Mouse (Mus musculus): ENCODE data around the gene Taf6. TPM values are rescaled to one million over a fixed set of nuclear protein-coding genes. Genes with fewer than 3 reads are reported as not detected.

The Taf6 gene
- polyA plus RNA-seq, 1 experiment from 2014 or later = 113 TPM

DNA sequence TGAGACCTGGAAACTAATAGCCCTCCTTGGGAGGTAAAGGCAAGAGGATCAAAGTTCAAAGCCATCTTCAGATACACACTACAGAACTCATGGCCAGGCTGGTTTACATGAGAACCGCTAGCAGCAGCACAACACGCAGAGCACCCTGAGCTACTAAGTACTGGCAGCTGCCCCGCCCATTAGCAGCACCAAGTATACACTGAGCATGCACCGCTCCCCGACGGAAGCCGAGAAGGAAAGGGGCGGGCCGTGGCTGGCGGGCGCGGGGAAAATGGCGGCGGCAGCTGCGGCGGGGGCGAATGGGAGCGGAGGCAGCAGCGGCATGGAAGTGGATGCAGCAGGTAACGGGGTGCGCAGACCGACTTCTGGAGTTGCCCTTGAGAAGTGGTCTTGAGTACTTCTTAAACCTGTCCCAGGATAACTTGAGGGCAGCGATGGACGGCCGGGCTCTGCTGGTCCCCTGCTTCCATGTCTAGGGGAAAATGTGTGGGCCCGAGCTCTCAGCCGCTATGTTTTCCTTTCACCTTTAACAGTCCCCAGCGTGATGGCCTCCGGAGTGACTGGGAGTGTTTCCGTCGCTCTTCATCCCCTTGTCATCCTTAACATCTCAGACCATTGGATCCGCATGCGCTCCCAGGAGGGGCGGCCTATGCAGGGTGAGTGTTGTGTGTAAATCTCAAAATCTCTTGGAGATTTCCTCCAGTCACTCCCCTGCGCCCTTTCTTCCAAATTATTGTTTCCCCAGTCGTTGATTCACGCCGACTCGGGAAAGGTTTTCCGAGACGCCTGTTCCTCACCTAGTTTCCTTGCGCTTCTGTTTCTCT lies 26.2 kb downstream of the Taf6 start, which contains the start of gene Cops6:
TSS of gene Cops6 (plus strand) at position 230 of the 824 bp plus-strand sequence.
- Histone ChIP-seq H3K36me3 (peaks cover 39% of the 10 kb centered on the region), H3K9me3 (no peaks in the 10 kb centered on the region), H3K27ac (peak within 1 kb of the TSS; percentile 90), H3K27me3 (ENCODE audit: insufficient read depth, poor library complexity, severe bottlenecking) (no peaks in the 10 kb centered on the region), H3K4me1 (peaks cover 11% of the 10 kb centered on the region), H3K4me3 (peak within 1 kb of the TSS; percentile 76)
- DNase-seq (ENCODE audit: low spot score) = peak; percentile 97
- under 1% methylated on average over 42 of the region's 42 CpGs for WGBS

DNA sequence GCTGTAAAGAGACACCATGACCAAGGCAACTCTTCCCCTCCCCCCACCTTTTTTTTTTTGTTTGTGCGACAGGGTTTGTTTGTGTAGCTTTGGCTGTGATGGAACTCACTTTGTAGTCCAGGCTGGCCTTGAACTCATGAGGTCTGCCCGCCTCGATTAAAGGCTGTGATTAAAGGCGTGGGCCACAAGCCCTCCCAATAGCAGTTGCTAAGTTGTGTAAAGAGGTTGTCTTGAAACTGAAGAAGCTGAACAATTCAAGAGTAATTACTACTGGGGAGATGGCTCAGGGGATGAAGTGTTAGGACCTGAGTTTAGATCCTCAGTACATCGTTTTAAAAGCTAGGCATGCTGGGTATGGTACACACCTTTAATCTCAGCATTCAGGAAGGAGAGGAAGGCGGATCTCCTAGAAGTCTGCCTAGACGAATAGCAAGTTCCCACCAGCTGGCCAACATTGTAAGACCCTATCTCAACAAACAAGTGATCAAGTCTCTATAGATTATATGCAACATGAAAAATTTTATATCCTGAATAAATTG lies 27.0 kb downstream of the Taf6 start:
- Histone ChIP-seq H3K27ac (peak overlapping the region; percentile 90), H3K4me3 (peak overlapping the region; percentile 76), H3K27me3 (ENCODE audit: insufficient read depth, poor library complexity, severe bottlenecking) (no peaks in the 10 kb centered on the region), H3K36me3 (peaks cover 31% of the 10 kb centered on the region), H3K9me3 (no peaks in the 10 kb centered on the region), H3K4me1 (peaks cover 7% of the 10 kb centered on the region)
- no peak for DNase-seq (ENCODE audit: low spot score)
- WGBS = 73% methylated on average over 7 of the region's 7 CpGs

DNA sequence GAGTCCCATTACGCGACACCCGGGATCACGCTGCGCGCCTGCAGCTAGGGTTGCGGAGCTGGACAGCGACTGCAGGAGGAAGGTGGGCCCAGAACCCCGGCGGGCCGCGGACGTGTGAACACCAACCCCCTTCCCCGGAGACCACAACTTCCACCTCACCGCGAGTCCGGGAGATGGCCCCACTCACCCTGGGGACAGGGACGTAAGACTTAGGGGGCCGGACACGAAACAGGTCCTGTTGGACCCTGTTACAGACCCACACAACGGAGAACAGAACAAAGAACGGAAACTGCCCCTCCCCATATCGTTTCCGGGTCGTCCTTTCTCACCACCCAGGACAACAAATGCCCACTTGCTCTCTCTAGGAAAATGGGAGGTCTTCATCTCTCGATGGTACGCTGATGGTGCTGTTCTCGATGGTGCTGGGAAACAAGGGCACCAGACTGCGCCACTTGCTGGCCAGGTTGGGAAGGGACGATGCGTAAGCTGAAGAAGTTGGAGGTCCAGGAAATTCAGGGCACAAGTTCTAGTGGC lies 31.7 kb downstream of the Taf6 start, which contains the start of gene Zfp113:
TSS of gene Zfp113 (minus strand) at position 302 of the 534 bp plus-strand sequence.
- Histone ChIP-seq H3K27ac (peak within 1 kb of the TSS; percentile 96), H3K36me3 (peaks cover 25% of the 10 kb centered on the region), H3K4me1 (no peaks in the 10 kb centered on the region), H3K9me3 (no peaks in the 10 kb centered on the region), H3K27me3 (ENCODE audit: insufficient read depth, poor library complexity, severe bottlenecking) (no peaks in the 10 kb centered on the region), H3K4me3 (peak within 1 kb of the TSS; percentile 83)
- WGBS = under 1% methylated on average over 31 of the region's 31 CpGs
- peak; percentile 96 for DNase-seq (ENCODE audit: low spot score)

DNA sequence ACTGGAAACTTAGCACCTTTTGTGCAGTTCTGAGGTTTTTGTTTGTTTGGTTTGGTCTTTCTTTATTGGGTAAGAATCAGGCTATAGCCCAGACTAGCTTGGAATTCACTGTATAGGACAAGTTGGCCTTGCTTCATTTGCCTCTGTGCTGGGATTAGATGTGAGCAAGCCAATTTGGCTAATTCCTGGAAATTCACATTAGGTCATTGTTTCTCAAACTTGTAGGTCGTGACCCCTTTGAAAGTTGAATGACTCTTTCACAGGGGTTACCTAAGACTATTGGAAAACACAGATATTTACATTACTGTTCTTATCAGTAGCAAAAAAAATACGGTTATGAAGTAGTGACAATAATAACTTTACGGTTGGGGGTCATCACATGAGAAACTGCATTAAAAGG lies 32.9 kb downstream of the Taf6 start:
- H3K9me3 ChIP-seq = no peaks in the 10 kb centered on the region
- H3K4me1 ChIP-seq = no peaks in the 10 kb centered on the region
- peak overlapping the region; percentile 96; the same call in 1 of the 2 replicates for H3K27ac ChIP-seq
- no peak for DNase-seq (ENCODE audit: low spot score)
- 76% methylated on average over 3 of the region's 3 CpGs for WGBS
- peak overlapping the region; percentile 83 for H3K4me3 ChIP-seq
- H3K27me3 ChIP-seq (ENCODE audit: insufficient read depth, poor library complexity, severe bottlenecking) = no peaks in the 10 kb centered on the region
- H3K36me3 ChIP-seq = peaks cover 30% of the 10 kb centered on the region

DNA sequence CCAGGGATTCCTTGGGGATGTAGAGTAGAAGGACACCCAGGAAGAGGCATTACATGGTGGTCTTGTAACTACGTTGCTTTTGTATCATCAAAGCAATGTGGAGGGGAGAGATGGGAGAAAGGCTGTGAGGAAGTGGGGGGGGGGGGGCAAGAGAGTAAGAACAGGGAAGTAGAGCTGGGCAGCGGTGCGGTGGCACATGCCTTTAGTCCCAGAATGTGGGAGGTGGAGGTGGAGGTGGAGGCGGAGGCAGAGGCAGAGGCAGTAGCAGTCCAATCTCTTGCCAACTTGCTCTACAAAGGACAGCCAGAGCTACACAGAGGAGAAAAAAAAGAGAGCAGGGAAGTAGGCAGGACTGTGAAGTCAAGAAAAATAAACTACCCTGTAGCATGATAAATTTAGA lies 48.7 kb downstream of the Taf6 start:
- H3K36me3 ChIP-seq = peaks cover 32% of the 10 kb centered on the region
- no peak overlapping the region for H3K4me3 ChIP-seq
- no peaks in the 10 kb centered on the region for H3K9me3 ChIP-seq
- no peak overlapping the region for H3K27ac ChIP-seq
- no peaks in the 10 kb centered on the region for H3K27me3 ChIP-seq (ENCODE audit: insufficient read depth, poor library complexity, severe bottlenecking)
- WGBS = 81% methylated on average over 4 of the region's 4 CpGs
- DNase-seq (ENCODE audit: low spot score) = no peak
- H3K4me1 ChIP-seq = no peaks in the 10 kb centered on the region

DNA sequence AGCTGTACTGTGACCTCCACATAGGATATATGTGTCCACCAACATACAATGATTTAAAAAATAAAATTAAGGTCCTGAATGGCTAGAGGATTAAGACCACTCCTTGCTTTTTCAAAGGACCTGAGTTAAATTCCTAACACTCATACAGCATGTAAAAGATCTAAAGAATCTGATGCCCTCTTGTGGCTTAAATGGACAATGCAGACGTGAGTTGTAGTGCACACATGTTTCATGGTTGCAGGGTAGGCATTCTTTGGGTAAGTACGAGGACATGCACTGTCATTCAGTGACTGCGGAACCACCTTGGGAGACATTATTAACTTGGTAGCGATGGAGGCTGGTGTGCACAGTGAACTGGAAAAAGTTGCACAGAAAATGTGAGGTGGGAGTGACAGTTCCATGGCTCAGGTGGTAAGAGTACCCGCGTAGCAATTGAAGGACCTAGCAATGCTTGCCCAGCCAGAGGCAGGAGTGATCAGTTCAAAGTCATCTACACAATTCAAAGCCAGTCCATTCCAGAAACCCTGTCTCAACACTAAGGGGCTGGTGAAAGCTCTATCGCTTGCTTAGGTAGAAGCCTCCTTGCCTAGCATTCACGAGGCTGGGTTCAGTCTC lies 49.2 kb downstream of the Taf6 start:
- Histone ChIP-seq H3K27me3 (ENCODE audit: insufficient read depth, poor library complexity, severe bottlenecking) (no peaks in the 10 kb centered on the region), H3K4me1 (no peaks in the 10 kb centered on the region), H3K9me3 (no peaks in the 10 kb centered on the region), H3K4me3 (no peak overlapping the region), H3K27ac (no peak overlapping the region), H3K36me3 (peaks cover 32% of the 10 kb centered on the region)
- DNase-seq (ENCODE audit: low spot score) = no peak
- WGBS = 60% methylated on average over 8 of the region's 8 CpGs

DNA sequence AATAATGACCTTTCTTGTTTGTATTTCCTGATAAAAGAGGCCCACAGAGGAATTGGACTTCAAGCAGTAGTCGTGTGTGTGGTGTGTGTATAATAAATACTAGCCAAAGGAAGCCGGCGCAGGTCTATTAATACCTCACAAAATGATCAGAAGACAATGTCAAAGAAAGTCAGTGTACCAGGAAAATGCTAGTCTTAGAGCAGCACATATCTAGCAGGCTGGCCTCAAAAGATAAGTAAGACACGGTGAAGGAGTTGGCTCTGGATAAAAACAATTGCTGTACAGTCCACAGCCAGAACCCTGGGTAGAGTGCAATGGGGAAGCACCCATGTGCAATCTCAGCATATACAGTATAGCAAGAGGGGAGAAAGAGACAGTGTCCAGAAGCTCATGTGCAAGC lies 50.0 kb downstream of the Taf6 start:
- Histone ChIP-seq H3K4me1 (no peaks in the 10 kb centered on the region), H3K27me3 (ENCODE audit: insufficient read depth, poor library complexity, severe bottlenecking) (no peaks in the 10 kb centered on the region), H3K4me3 (no peak overlapping the region), H3K27ac (no peak overlapping the region), H3K9me3 (no peaks in the 10 kb centered on the region), H3K36me3 (peaks cover 34% of the 10 kb centered on the region)
- DNase-seq (ENCODE audit: low spot score) = no peak
- 65% methylated on average over 4 of the region's 4 CpGs for WGBS

DNA sequence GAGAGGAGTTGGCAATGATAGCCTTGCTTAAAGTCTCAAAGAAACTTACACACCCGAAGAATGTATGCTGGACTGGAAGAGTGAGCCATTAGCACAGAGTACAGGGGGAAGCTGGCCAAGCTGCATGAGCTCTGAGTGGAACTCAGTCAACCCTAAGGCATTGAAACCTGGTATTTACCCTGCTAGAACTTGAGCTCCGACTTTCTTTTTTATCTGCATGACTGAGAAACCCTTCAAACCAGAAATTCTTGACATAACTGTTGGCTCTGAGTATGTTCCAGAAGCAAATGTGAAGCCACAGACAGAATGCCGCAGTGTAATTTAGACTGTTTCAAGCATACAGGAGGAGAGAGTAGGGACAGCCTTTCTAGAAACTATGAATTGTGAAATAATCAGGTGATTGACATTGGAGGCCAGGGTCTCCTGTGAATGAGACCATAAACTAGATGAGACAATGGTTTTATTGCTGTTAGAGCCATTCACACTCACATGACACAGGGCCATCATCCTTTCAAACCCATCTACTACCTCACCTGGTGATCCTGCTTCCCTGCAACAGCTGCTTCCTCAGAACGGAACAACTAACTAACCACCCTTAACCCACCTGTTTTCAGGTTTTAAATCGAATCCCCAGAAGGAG lies 54.7 kb downstream of the Taf6 start:
- no peak for DNase-seq (ENCODE audit: low spot score)
- no peak overlapping the region for H3K4me3 ChIP-seq
- H3K27me3 ChIP-seq (ENCODE audit: insufficient read depth, poor library complexity, severe bottlenecking) = no peaks in the 10 kb centered on the region
- H3K9me3 ChIP-seq = no peaks in the 10 kb centered on the region
- no peak overlapping the region for H3K27ac ChIP-seq
- H3K4me1 ChIP-seq = no peaks in the 10 kb centered on the region
- WGBS = 87% methylated on average over 5 of the region's 5 CpGs
- peaks cover 76% of the 10 kb centered on the region for H3K36me3 ChIP-seq

MicroRNAs encoded within 50 kb of the gene (microRNA counts, 519-probe panel; counts per million panel counts)
- microRNA mmu-miR-106b (6,542 counts per million, percentile 68 among the panel's probes with 10 or more counts), microRNA mmu-miR-25 (9,174 counts per million, percentile 94 among the panel's probes with 10 or more counts), microRNA mmu-miR-93 (6,801 counts per million, percentile 72 among the panel's probes with 10 or more counts)

Small RNA genes lying within 50 kb of the gene (microRNA-seq; reads per million reads assigned to microRNA genes)
- 5,562 reads per million, percentile 91 among the genes with 10 or more reads in this experiment for gene Mir106b
- gene Mir25 = 473 reads per million, percentile 71 among the genes with 10 or more reads in this experiment
- gene Mir93 = 7,883 reads per million, percentile 93 among the genes with 10 or more reads in this experiment

Other genes starting within 250 kb of the Taf6 start
- not detected in 2 replicates for gene Gjc3, start 224.4 kb downstream of the Taf6 start, polyA plus RNA-seq (2016; fragmentation: Nextera tagmentation; extraction: Ambion mirVana)
- not detected in 2 replicates for gene Azgp1, start 205.9 kb downstream of the Taf6 start, polyA plus RNA-seq (2016; fragmentation: Nextera tagmentation; extraction: Ambion mirVana)
- gene Smok3a, start 166.2 kb downstream of the Taf6 start, polyA plus RNA-seq (2016; fragmentation: Nextera tagmentation; extraction: Ambion mirVana) = not detected in 2 replicates
- not detected in 2 replicates for gene Smok3b, start 166.0 kb downstream of the Taf6 start, polyA plus RNA-seq (2016; fragmentation: Nextera tagmentation; extraction: Ambion mirVana)
- not detected in 2 replicates for gene Smok3c, start 134.3 kb downstream of the Taf6 start, polyA plus RNA-seq (2016; fragmentation: Nextera tagmentation; extraction: Ambion mirVana)
- gene Zkscan1, start 102.4 kb downstream of the Taf6 start, polyA plus RNA-seq (2016; fragmentation: Nextera tagmentation; extraction: Ambion mirVana) = 15.6 and 15.8 TPM in 2 replicates
- 50.0 and 65.1 TPM in 2 replicates for gene Zscan21, start 70.5 kb downstream of the Taf6 start, polyA plus RNA-seq (2016; fragmentation: Nextera tagmentation; extraction: Ambion mirVana)
- 10.3 and 18.8 TPM in 2 replicates for gene Zfp113, start 31.7 kb downstream of the Taf6 start, polyA plus RNA-seq (2016; fragmentation: Nextera tagmentation; extraction: Ambion mirVana)
- gene Cops6, start 26.4 kb downstream of the Taf6 start, polyA plus RNA-seq (2016; fragmentation: Nextera tagmentation; extraction: Ambion mirVana) = 366 and 394 TPM in 2 replicates
- 13.4 and 15.0 TPM in 2 replicates for gene Ap4m1, start 15.4 kb downstream of the Taf6 start, polyA plus RNA-seq (2016; fragmentation: Nextera tagmentation; extraction: Ambion mirVana)
- 189 and 225 TPM in 2 replicates for gene Mcm7, start 15.0 kb downstream of the Taf6 start, polyA plus RNA-seq (2016; fragmentation: Nextera tagmentation; extraction: Ambion mirVana)
- gene Cnpy4, start within 50 bp of the Taf6 start, polyA plus RNA-seq (2016; fragmentation: Nextera tagmentation; extraction: Ambion mirVana) = 31.6 and 46.9 TPM in 2 replicates
- 5.6 and 6.6 TPM in 2 replicates for gene Mblac1, start 6.9 kb upstream of the Taf6 start, polyA plus RNA-seq (2016; fragmentation: Nextera tagmentation; extraction: Ambion mirVana)
- gene Nxpe5, start 38.4 kb upstream of the Taf6 start, polyA plus RNA-seq (2016; fragmentation: Nextera tagmentation; extraction: Ambion mirVana) = not detected in 2 replicates
- 69.9 and 77.7 TPM in 2 replicates for gene Lamtor4, start 68.0 kb upstream of the Taf6 start, polyA plus RNA-seq (2016; fragmentation: Nextera tagmentation; extraction: Ambion mirVana)
- 4.8 and 8.7 TPM in 2 replicates for gene BC037034, start 76.6 kb upstream of the Taf6 start, polyA plus RNA-seq (2016; fragmentation: Nextera tagmentation; extraction: Ambion mirVana)
- gene Gal3st4, start 85.4 kb upstream of the Taf6 start, polyA plus RNA-seq (2016; fragmentation: Nextera tagmentation; extraction: Ambion mirVana) = 1.4 and 1.6 TPM in 2 replicates
- gene Gm43720, start 92.5 kb upstream of the Taf6 start, polyA plus RNA-seq (2016; fragmentation: Nextera tagmentation; extraction: Ambion mirVana) = 0.07 and 0.16 TPM in 2 replicates
- 11.1 and 18.0 TPM in 2 replicates for gene Gpc2, start 92.6 kb upstream of the Taf6 start, polyA plus RNA-seq (2016; fragmentation: Nextera tagmentation; extraction: Ambion mirVana)
- 4.1 and 4.2 TPM in 2 replicates for gene Stag3, start 92.8 kb upstream of the Taf6 start, polyA plus RNA-seq (2016; fragmentation: Nextera tagmentation; extraction: Ambion mirVana)
- not detected in 2 replicates for gene Pvrig, start 154.5 kb upstream of the Taf6 start, polyA plus RNA-seq (2016; fragmentation: Nextera tagmentation; extraction: Ambion mirVana)